Mouse (Mus musculus) monocyte, adult 5-6 weeks (primary cell): Measurements from ENCODE around the gene Dnajb7. TPM values are rescaled to one million over a fixed set of nuclear protein-coding genes. Genes with fewer than 3 reads are reported as not detected.

Source experiments
- ATAC-seq: fragments of 153-309, 156-312 bp; replicated peaks from 2 replicates; pipeline ENCODE4 v1.8.0; 2017; ENCODE audit warnings: mild to moderate bottlenecking; ENCODE audit not compliant: low TSS enrichment, insufficient number of reproducible peaks, severe bottlenecking, poor library complexity, low FRiP score
- total RNA-seq: library from RNA; stranded (forward); fragments of 200-1000, 200-491, 200-594 nt; gene quantifications from 3 replicates; pipeline ENCODE4 v1.2.3, GENCODE M21; 2017

Gene Dnajb7
- total RNA-seq, 1 experiment from 2014 or later, result 0.19 TPM

- ATAC-seq, result no peak
These were observed 37.7 kb downstream of the Dnajb7 start for GRCm38 (mm10) chr15:81370356-81370755.

GRCm38 (mm10) chr15:81368601-81369000 is 39.5 kb downstream of the Dnajb7 start:
- ATAC-seq, result no peak

GRCm38 (mm10) chr15:81366241-81366640 is 41.9 kb downstream of the Dnajb7 start:
- no peak for ATAC-seq

GRCm38 (mm10) chr15:81365246-81365645 is 42.9 kb downstream of the Dnajb7 start:
- no peak for ATAC-seq

GRCm38 (mm10) chr15:81364271-81364670 is 43.8 kb downstream of the Dnajb7 start:
- no peak for ATAC-seq

- ATAC-seq, result no peak
These were observed 45.6 kb downstream of the Dnajb7 start for GRCm38 (mm10) chr15:81362501-81362900.

GRCm38 (mm10) chr15:81361417-81362015 is 46.6 kb downstream of the Dnajb7 start:
- ATAC-seq, result no peak

GRCm38 (mm10) chr15:81361022-81361404 is 47.1 kb downstream of the Dnajb7 start:
- ATAC-seq, result peak; percentile 53

- ATAC-seq, result peak; percentile 100
These were observed 47.6 kb downstream of the Dnajb7 start, which contains the start of gene Slc25a17 for GRCm38 (mm10) chr15:81360345-81361021. Slc25a17 (minus strand) TSS chr15:81360812.

- no peak for ATAC-seq
These were observed 48.7 kb downstream of the Dnajb7 start for GRCm38 (mm10) chr15:81359421-81359820.

- no peak for ATAC-seq
These were observed 49.2 kb downstream of the Dnajb7 start for GRCm38 (mm10) chr15:81358943-81359342.

- ATAC-seq, result no peak
These were observed 51.2 kb downstream of the Dnajb7 start for GRCm38 (mm10) chr15:81356946-81357345.

Other genes with a start within 250 kb of the Dnajb7 start
- gene Mrtfa, start 217.5 kb downstream of the Dnajb7 start, total RNA-seq, result 35.0 to 74.6 TPM (median 45.6 TPM) in 3 replicates
- gene Mchr1, start 172.8 kb downstream of the Dnajb7 start, total RNA-seq, result 2.2 TPM in 1 of 3 replicates, not detected in the others
- gene Slc25a17, start 47.5 kb downstream of the Dnajb7 start, total RNA-seq, result 43.5 to 45.1 TPM (median 44.4 TPM) in 3 replicates
- gene St13, start 8.2 kb downstream of the Dnajb7 start, total RNA-seq, result 172 to 282 TPM (median 279 TPM) in 3 replicates
- 7.1 to 12.2 TPM (median 7.6 TPM) in 3 replicates for gene Xpnpep3, start 8.2 kb downstream of the Dnajb7 start, total RNA-seq
- gene Rbx1, start 58.0 kb upstream of the Dnajb7 start, total RNA-seq, result 121 to 126 TPM (median 122 TPM) in 3 replicates
- gene Ep300, start 177.1 kb upstream of the Dnajb7 start, total RNA-seq, result 62.5 to 122 TPM (median 65.7 TPM) in 3 replicates